In genomic region chr9:59486549-59487065, GRCm38 (mm10) we compare ENCODE assay signal across 8 mouse cellular contexts. TPM values are rescaled to one million over a fixed set of nuclear protein-coding genes. Genes with fewer than 3 reads are reported as not detected.
A peak's percentile ranks its signal among the peaks of the same experiment; 100 is the strongest.
DNase-seq lines count a peak whose midpoint lies in the region; ATAC-seq lines count a peak whose summit lies in the region.

TSS of gene Arih1 (minus strand) at chr9:59486618.

- under 1% methylated on average over 55 of the region's 56 CpGs for WGBS in forebrain, embryonic 14.5 days
- under 1% methylated on average over 50 of the region's 56 CpGs for WGBS in neural tube, embryonic 15.5 days

- peak within 1 kb of the TSS; percentile 86 for H3K4me2 ChIP-seq in forebrain, embryonic 14.5 days (ENCODE audit: low read length)
- H3K4me2 ChIP-seq in neural tube, embryonic 15.5 days, result peak within 1 kb of the TSS; percentile 66

- intact Hi-C loops in heart, postnatal 14 days (cut with DNase I), result loop anchor here (5.0 kb wide), 3 partner anchors 51 to 194 kb away; partner anchors contain the start of genes Adpgk, Hexa and Tmem202

- peak within 1 kb of the TSS; percentile 99 for H3K27ac ChIP-seq in forebrain, embryonic 14.5 days (ENCODE audit: low read depth, low read length)
- H3K27ac ChIP-seq in neural tube, embryonic 15.5 days (replicated peaks), result peak within 1 kb of the TSS; percentile 98

- peak within 1 kb of the TSS; percentile 99 for H3K4me3 ChIP-seq in forebrain, embryonic 14.5 days (ENCODE audit: low read depth, low read length)
- H3K4me3 ChIP-seq in neural tube, embryonic 15.5 days (replicated peaks), result peak within 1 kb of the TSS; percentile 99

- no peaks in the 10 kb centered on the region for H3K9me3 ChIP-seq in forebrain, embryonic 14.5 days (replicated peaks; ENCODE audit: control insufficient read depth, low read length)
- H3K9me3 ChIP-seq in neural tube, embryonic 15.5 days (replicated peaks), result no peaks in the 10 kb centered on the region

- DNase-seq in ES-CJ7 (ENCODE audit: low read depth, low spot score), result peak; percentile 98
- peak; percentile 99 for DNase-seq in cerebellum, adult 11 months
- DNase-seq in forebrain, embryonic 14.5 days (ENCODE audit: low spot score), result peak; percentile 97
- DNase-seq in heart, postnatal 14 days, result peak; percentile 99 to 100
- DNase-seq in layer of hippocampus, adult 11-12 months (ENCODE audit: low spot score), result peak; percentile 99
- DNase-seq in lung, adult 18-20 months, result peak; percentile 98
- DNase-seq in testis, postnatal 14 days (ENCODE audit: low spot score), result peak; percentile 99

- no peaks in the 10 kb centered on the region for H3K36me3 ChIP-seq in forebrain, embryonic 14.5 days (ENCODE audit: control insufficient read depth, insufficient read depth, low read length)
- H3K36me3 ChIP-seq in neural tube, embryonic 15.5 days, result no peaks in the 10 kb centered on the region

- H3K27me3 ChIP-seq in forebrain, embryonic 14.5 days (replicated peaks; ENCODE audit: control insufficient read depth, insufficient read depth, low read length), result no peaks in the 10 kb centered on the region
- H3K27me3 ChIP-seq in neural tube, embryonic 15.5 days (replicated peaks), result no peaks in the 10 kb centered on the region

- peak within 1 kb of the TSS; percentile 98 for H3K9ac ChIP-seq in forebrain, embryonic 14.5 days (ENCODE audit: low read length)
- peak within 1 kb of the TSS; percentile 99 for H3K9ac ChIP-seq in neural tube, embryonic 15.5 days (replicated peaks)

- H3K4me1 ChIP-seq in forebrain, embryonic 14.5 days (ENCODE audit: control insufficient read depth, insufficient read depth, low read length), result peaks cover 17% of the 10 kb centered on the region
- H3K4me1 ChIP-seq in neural tube, embryonic 15.5 days, result peaks cover 32% of the 10 kb centered on the region

- peak; percentile 99 for ATAC-seq in forebrain, embryonic 14.5 days
- ATAC-seq in neural tube, embryonic 15.5 days (ENCODE audit: low FRiP score), result peak; percentile 99

RNA-seq across cellular contexts. Expression of gene Arih1, which starts in this region (rescaled TPM):
- polyA plus RNA-seq in forebrain, embryonic 14.5 days (2014; fragmentation: Nextera tagmentation; extraction: Ambion mirVana), result 13.6 and 14.1 TPM in 2 replicates
- total RNA-seq in heart, postnatal 14 days (2021), result 10 to 100 TPM; 84.7 to 91.1 TPM
- polyA plus RNA-seq in neural tube, embryonic 15.5 days (2015; fragmentation: Nextera tagmentation; extraction: Ambion mirVana), result 16.2 and 16.4 TPM in 2 replicates

Comparison
In these comparisons a context has a peak if more than half of its experiments do, and no peak if none do; other contexts are left out.
1. Peak in every context shown above with its lines: DNase-seq, ATAC-seq, H3K4me3 ChIP-seq and H3K27ac ChIP-seq.